Mouse (Mus musculus): Measurements from ENCODE around the gene Fbll1. TPM values are rescaled to one million over a fixed set of nuclear protein-coding genes. Genes with fewer than 3 reads are reported as not detected.
"Not testable (repeated sequence)": the region's sequence is repeated elsewhere in the genome, so short reads cannot be mapped to it uniquely, and the experiment has no call there.

Fbll1 gene
- polyA plus RNA-seq, 1 experiment: not detected

DNA sequence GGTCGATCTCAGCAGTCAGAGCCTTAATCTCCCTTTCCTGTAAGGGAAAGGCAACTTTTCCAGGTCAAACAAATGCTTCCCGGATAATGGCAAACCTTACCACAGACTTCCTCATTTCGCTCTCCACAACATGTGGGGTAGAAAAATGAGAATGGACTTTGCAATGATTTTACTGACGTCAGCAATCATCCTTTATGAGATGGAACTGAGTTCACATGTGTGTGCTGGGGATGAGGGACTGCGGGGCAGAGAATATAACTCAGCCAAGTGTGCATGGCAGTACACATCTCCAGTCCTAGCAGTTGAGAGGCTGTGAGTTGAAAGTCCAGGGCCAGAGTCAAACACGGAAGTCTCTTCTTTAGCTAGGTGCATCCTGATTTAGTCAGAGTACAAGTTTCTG lies 34.6 kb upstream of the Fbll1 start:
- H3K4me3 ChIP-seq (ENCODE audit: insufficient read depth, low read length): peak overlapping the region; percentile 98
- H3K4me1 ChIP-seq (ENCODE audit: control insufficient read depth, insufficient read depth, low read length): peaks cover 2% of the 10 kb centered on the region
- H3K27ac ChIP-seq (ENCODE audit: insufficient read depth, low read length): peak overlapping the region; percentile 15; the same call in 1 of the 2 replicates
- TF ChIP-seq CTCF (IDR thresholded peaks at IDR 0.05; ENCODE audit: borderline replicate concordance, insufficient read depth, low read length): no peak
- no peak for TF ChIP-seq POLR2A (IDR thresholded peaks at IDR 0.05; ENCODE audit: low read depth, low read length)

DNA sequence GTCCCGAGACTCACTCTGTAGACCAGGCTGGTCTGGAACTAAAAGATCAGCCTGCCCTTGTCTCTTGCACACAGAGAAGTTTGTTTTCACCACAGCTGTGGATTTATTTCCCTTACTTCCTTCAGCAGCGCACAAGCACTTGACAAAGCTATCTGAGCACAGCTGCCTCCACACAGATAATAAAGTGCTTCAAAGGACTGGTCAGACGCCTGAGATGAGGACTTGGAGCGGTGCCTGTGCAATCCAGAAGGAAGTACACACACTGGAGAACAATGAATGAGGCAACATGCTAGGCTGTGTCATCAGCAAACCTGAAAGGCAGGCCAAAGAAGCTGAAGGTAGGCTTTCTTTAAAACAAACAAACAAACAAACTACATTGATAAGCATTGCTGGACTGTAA lies 33.5 kb upstream of the Fbll1 start:
- TF ChIP-seq POLR2A (IDR thresholded peaks at IDR 0.05; ENCODE audit: low read depth, low read length): no peak
- no peak for TF ChIP-seq CTCF (IDR thresholded peaks at IDR 0.05; ENCODE audit: borderline replicate concordance, insufficient read depth, low read length)
- Histone ChIP-seq H3K27ac (ENCODE audit: insufficient read depth, low read length) (peak overlapping the region; percentile 7; the same call in 1 of the 2 replicates), H3K4me3 (ENCODE audit: insufficient read depth, low read length) (peak overlapping the region; percentile 11), H3K4me1 (ENCODE audit: control insufficient read depth, insufficient read depth, low read length) (peaks cover 2% of the 10 kb centered on the region; the same call in 1 of the 2 replicates)

DNA sequence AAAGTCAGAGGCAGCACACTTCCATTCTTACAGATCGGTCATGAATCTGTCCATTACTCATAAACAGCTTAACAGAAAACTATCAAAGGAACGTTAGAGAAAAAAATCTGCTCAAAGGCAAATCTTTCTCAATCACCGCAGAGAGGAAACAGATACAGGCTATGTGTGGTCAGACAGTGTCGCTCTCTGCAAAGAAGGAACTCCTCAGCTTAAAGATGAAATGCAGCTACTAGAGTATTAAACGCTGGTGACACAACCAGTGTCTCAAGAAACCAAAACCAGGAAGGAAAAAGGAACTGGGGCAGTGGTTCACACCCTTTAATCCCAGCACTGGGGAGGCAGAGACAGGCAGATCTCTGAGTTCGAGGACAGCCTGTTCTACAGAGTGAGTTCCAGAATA lies 29.0 kb upstream of the Fbll1 start:
- TF ChIP-seq CTCF (IDR thresholded peaks at IDR 0.05; ENCODE audit: borderline replicate concordance, insufficient read depth, low read length) (no peak), POLR2A (IDR thresholded peaks at IDR 0.05; ENCODE audit: low read depth, low read length) (no peak)
- Histone ChIP-seq H3K4me1 (ENCODE audit: control insufficient read depth, insufficient read depth, low read length) (no peaks in the 10 kb centered on the region; the same call in 1 of the 2 replicates), H3K27ac (ENCODE audit: insufficient read depth, low read length) (no peak overlapping the region), H3K4me3 (ENCODE audit: insufficient read depth, low read length) (no peak overlapping the region)

DNA sequence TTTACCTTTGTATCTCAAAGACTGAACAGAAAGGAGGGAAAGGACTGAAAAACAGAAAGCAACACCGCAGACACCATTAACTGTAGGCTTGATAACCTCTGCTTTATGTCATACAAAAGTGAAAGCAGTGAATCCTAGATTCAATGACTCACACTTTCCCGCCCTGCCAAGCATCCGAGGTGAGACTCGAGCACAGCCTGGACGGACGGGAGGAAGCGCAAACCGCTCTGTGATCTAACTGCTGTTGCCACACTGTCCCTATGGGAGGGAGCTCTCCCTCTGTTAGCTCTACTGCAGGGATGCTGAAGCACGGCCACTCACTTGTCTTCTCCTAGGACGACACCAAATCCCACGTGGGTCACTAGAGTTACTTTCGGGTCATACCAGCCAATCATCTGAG lies 17.6 kb upstream of the Fbll1 start:
- Histone ChIP-seq H3K4me1 (ENCODE audit: control insufficient read depth, insufficient read depth, low read length) (no peaks in the 10 kb centered on the region), H3K4me3 (ENCODE audit: insufficient read depth, low read length) (no peak overlapping the region), H3K27ac (ENCODE audit: insufficient read depth, low read length) (no peak overlapping the region)
- no peak for TF ChIP-seq POLR2A (IDR thresholded peaks at IDR 0.05; ENCODE audit: low read depth, low read length)
- TF ChIP-seq CTCF (IDR thresholded peaks at IDR 0.05; ENCODE audit: borderline replicate concordance, insufficient read depth, low read length): no peak

- Histone ChIP-seq H3K4me3 (ENCODE audit: insufficient read depth, low read length) (no peak overlapping the region), H3K4me1 (ENCODE audit: control insufficient read depth, insufficient read depth, low read length) (no peaks in the 10 kb centered on the region), H3K27ac (ENCODE audit: insufficient read depth, low read length) (no peak overlapping the region)
- TF ChIP-seq POLR2A (IDR thresholded peaks at IDR 0.05; ENCODE audit: low read depth, low read length): no peak
- no peak for TF ChIP-seq CTCF (IDR thresholded peaks at IDR 0.05; ENCODE audit: borderline replicate concordance, insufficient read depth, low read length)
These were observed 12.8 kb upstream of the Fbll1 start for GRCm38 (mm10) chr11:35811458-35811857.

DNA sequence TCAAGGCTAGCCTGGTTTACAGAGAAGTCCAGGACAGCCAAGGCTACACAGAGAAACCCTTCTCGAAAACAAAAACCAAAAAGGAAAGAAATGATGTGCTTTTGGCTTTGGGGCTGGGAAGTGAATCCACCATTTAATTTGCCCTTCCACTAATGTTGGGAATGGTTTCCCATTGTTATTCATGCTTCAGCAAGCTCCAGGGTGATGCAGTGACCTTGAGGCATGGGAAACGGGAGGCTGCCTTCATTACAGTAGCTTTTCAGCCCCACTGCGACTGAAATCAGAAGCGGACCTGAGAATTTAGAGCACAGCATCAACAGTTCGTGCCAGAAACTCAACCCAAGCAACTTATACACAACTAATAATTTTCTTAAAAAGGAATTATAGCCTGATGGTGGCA lies 2.6 kb upstream of the Fbll1 start:
- TF ChIP-seq POLR2A (IDR thresholded peaks at IDR 0.05; ENCODE audit: low read depth, low read length): no peak
- TF ChIP-seq CTCF (IDR thresholded peaks at IDR 0.05; ENCODE audit: borderline replicate concordance, insufficient read depth, low read length): no peak
- H3K27ac ChIP-seq (ENCODE audit: insufficient read depth, low read length): no peak overlapping the region
- no peaks in the 10 kb centered on the region for H3K4me1 ChIP-seq (ENCODE audit: control insufficient read depth, insufficient read depth, low read length)
- H3K4me3 ChIP-seq (ENCODE audit: insufficient read depth, low read length): no peak overlapping the region

GRCm38 (mm10) chr11:35798495-35798820 lies 226 bp downstream of the Fbll1 start:
- Histone ChIP-seq H3K4me1 (ENCODE audit: control insufficient read depth, insufficient read depth, low read length) (no peaks in the 10 kb centered on the region), H3K27ac (ENCODE audit: insufficient read depth, low read length) (no peak overlapping the region), H3K4me3 (ENCODE audit: insufficient read depth, low read length) (no peak overlapping the region)
- no peak for TF ChIP-seq CTCF (IDR thresholded peaks at IDR 0.05; ENCODE audit: borderline replicate concordance, insufficient read depth, low read length)
- no peak for TF ChIP-seq POLR2A (IDR thresholded peaks at IDR 0.05; ENCODE audit: low read depth, low read length)

DNA sequence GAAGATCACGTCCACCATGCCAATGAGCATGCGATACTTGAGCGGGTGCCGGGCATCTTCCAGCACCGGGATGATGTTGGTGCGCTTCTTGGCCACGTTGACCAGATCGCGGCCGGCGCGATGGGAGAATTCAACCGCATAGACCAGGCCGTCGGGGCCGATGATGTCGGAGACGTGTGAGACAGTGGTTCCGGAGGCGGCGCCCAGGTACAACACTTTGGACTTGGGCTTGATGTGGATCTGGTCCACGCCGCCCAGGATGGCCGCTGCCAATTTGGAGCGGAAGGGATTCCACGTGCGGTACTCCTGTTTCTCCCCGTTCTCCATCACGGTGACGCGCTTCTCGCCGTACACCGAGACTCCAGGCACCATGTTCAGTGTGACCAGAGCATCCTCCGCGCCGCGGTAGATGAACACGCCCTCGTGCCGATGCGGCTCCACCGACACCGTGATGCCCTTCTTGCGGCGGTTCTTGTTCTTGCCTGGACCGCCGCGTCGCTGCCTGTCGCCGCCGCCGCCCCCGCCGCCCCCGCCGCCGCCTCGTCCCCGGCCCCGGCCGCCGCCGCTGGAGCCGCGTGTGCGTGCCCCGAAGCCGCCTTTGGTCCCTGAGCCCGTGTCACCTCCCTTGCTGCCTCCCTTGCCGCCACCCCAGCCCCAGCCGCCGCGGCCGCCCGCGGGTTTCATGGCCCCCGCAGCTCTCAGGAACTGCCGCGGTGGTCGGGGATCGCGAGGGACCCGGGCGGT lies 761 bp downstream of the Fbll1 start:
- H3K4me1 ChIP-seq (ENCODE audit: control insufficient read depth, insufficient read depth, low read length): no peaks in the 10 kb centered on the region
- TF ChIP-seq CTCF (IDR thresholded peaks at IDR 0.05; ENCODE audit: borderline replicate concordance, insufficient read depth, low read length) (no peak), POLR2A (IDR thresholded peaks at IDR 0.05; ENCODE audit: low read depth, low read length) (no peak)
- H3K27ac ChIP-seq (ENCODE audit: insufficient read depth, low read length): no peak overlapping the region
- no peak overlapping the region for H3K4me3 ChIP-seq (ENCODE audit: insufficient read depth, low read length)

DNA sequence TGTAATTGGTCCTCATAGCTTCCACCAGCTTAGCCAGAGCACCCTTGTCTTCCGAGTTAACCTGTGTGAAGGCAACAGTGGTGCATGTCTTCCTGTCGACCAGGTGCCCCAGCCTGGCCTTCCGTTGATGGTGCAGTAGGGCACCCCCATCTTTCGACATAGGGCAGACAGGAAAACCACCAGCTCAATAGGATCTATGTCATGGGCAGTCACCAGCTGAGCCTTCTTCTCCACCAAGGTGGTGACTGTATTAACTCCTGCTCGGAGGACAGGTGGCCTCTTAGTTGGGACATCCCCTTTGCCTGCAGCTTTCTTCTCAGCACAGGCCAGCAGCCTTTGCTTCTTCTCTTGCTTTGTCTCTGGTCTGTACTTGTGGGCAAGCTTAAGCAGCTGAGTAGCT lies 5.9 kb downstream of the Fbll1 start:
- not testable (repeated sequence) for H3K27ac ChIP-seq (ENCODE audit: insufficient read depth, low read length); H3K4me3 ChIP-seq (ENCODE audit: insufficient read depth, low read length); H3K4me1 ChIP-seq (ENCODE audit: control insufficient read depth, insufficient read depth, low read length)

DNA sequence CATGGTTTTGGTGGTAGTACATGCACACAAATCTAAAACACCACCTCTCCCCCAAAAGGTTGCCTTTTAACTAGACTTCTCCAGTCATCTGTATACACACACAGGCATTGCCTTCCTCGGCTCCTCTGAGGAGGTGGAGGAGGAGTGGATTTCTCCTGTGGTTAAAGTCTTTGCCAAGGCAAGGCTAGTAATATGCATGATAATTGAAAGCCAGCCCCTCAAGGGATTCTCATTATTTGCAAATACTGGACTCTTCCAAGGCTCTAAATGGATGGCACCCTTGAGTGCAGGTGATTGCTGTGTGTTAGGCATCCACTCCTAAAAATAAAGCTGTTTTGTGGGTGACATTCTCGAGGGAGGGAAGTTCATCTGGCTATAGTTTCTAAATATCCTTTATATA lies 10.2 kb downstream of the Fbll1 start:
- no peaks in the 10 kb centered on the region for H3K4me1 ChIP-seq (ENCODE audit: control insufficient read depth, insufficient read depth, low read length)
- no peak overlapping the region for H3K4me3 ChIP-seq (ENCODE audit: insufficient read depth, low read length)
- TF ChIP-seq CTCF (IDR thresholded peaks at IDR 0.05; ENCODE audit: borderline replicate concordance, insufficient read depth, low read length): no peak
- TF ChIP-seq POLR2A (IDR thresholded peaks at IDR 0.05; ENCODE audit: low read depth, low read length): no peak
- H3K27ac ChIP-seq (ENCODE audit: insufficient read depth, low read length): no peak overlapping the region

DNA sequence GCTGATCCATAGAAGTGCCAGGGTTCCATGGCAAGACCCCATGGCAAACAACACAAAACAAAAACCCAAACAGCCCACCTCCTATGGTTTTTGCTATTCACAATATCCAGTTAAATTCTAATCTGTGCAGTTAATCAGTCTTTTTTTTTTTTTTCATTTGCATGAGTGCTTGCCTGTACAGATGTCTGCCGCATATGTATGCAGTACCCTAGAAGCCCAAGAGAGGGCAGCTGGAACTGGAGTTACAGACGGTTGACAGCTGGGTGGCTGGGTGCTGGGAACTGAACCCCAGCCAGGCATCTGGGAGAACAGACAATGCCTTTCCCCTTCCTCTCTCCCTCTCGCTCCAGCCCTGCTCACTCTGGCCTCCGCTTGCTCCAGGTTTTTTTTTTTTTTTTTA lies 14.1 kb downstream of the Fbll1 start:
- Histone ChIP-seq H3K27ac (ENCODE audit: insufficient read depth, low read length) (no peak overlapping the region), H3K4me1 (ENCODE audit: control insufficient read depth, insufficient read depth, low read length) (no peaks in the 10 kb centered on the region), H3K4me3 (ENCODE audit: insufficient read depth, low read length) (no peak overlapping the region)
- TF ChIP-seq POLR2A (IDR thresholded peaks at IDR 0.05; ENCODE audit: low read depth, low read length) (no peak), CTCF (IDR thresholded peaks at IDR 0.05; ENCODE audit: borderline replicate concordance, insufficient read depth, low read length) (no peak)
